Mouse (Mus musculus) right cerebral cortex, postnatal 36 days (tissue): Measurements from ENCODE around the gene Trappc10.
A peak's percentile ranks its signal among the peaks of the same experiment; 100 is the strongest.

Experiments used
- DNase-seq, 2 experiments: peaks; one replicate each; pipeline ENCODE4 v3.0.0; 2022; ENCODE audit warnings: low spot score in 2 of 2, mixed read lengths in 1 of 2

Gene Trappc10

GRCm38 (mm10) chr10:78258142-78258675 lies 13.8 kb upstream of the Trappc10 start:
- no peak for DNase-seq

- no peak for DNase-seq
Observed at GRCm38 (mm10) chr10:78255646-78256059, 11.2 kb upstream of the Trappc10 start.

GRCm38 (mm10) chr10:78247206-78247605 lies 2.8 kb upstream of the Trappc10 start:
- no peak for DNase-seq

GRCm38 (mm10) chr10:78246725-78247124 lies 2.3 kb upstream of the Trappc10 start:
- no peak for DNase-seq

- no peak for DNase-seq
Observed at GRCm38 (mm10) chr10:78245225-78245547, 745 bp upstream of the Trappc10 start.

GRCm38 (mm10) chr10:78244058-78244437 lies 393 bp downstream of the Trappc10 start:
- DNase-seq: no peak

GRCm38 (mm10) chr10:78238926-78239325 lies 5.5 kb downstream of the Trappc10 start:
- no peak for DNase-seq

- peak in 1 of 2 experiments; percentile 67 for DNase-seq
Observed at GRCm38 (mm10) chr10:78238297-78238696, 6.1 kb downstream of the Trappc10 start.

- DNase-seq: no peak
Observed at GRCm38 (mm10) chr10:78237809-78238208, 6.6 kb downstream of the Trappc10 start.

GRCm38 (mm10) chr10:78236885-78237629 lies 7.4 kb downstream of the Trappc10 start:
- no peak for DNase-seq

GRCm38 (mm10) chr10:78233756-78234155 lies 10.7 kb downstream of the Trappc10 start:
- no peak for DNase-seq

- no peak for DNase-seq
Observed at GRCm38 (mm10) chr10:78233161-78233560, 11.3 kb downstream of the Trappc10 start.

- no peak for DNase-seq
Observed at GRCm38 (mm10) chr10:78232301-78232980, 12.0 kb downstream of the Trappc10 start.

- DNase-seq: no peak
Observed at GRCm38 (mm10) chr10:78228560-78228928, 15.9 kb downstream of the Trappc10 start.

GRCm38 (mm10) chr10:78227875-78228559 lies 16.4 kb downstream of the Trappc10 start:
- DNase-seq: no peak

GRCm38 (mm10) chr10:78224136-78224535 lies 20.3 kb downstream of the Trappc10 start:
- no peak for DNase-seq

- DNase-seq: no peak
Observed at GRCm38 (mm10) chr10:78222908-78223307, 21.5 kb downstream of the Trappc10 start.

- DNase-seq: peak in 1 of 2 experiments; percentile 29
Observed at GRCm38 (mm10) chr10:78221315-78221714, 23.1 kb downstream of the Trappc10 start.

GRCm38 (mm10) chr10:78219528-78219927 lies 24.9 kb downstream of the Trappc10 start:
- peak in 1 of 2 experiments; percentile 37 for DNase-seq

- DNase-seq: no peak
Observed at GRCm38 (mm10) chr10:78218576-78218975, 25.9 kb downstream of the Trappc10 start.

- no peak for DNase-seq
Observed at GRCm38 (mm10) chr10:78216376-78217083, 27.9 kb downstream of the Trappc10 start.

GRCm38 (mm10) chr10:78214371-78214770 lies 30.1 kb downstream of the Trappc10 start:
- DNase-seq: peak in 1 of 2 experiments; percentile 44
